Mouse (Mus musculus) bone marrow, adult 2 months (tissue): ENCODE data around the gene Ttll5. TPM values are rescaled to one million over a fixed set of nuclear protein-coding genes. Genes with fewer than 3 reads are reported as not detected.

Experiments
- H3K27ac ChIP-seq: fragments of 200-500 bp; 2 replicates; pipeline ENCODE4 v1.5.1; 2012; ENCODE audit warnings: low read depth, mild to moderate bottlenecking, control low read depth, inconsistent platforms, low read length; ENCODE audit not compliant: control insufficient read depth, poor library complexity, insufficient read depth
- H3K4me1 ChIP-seq: fragments of 200-500 bp; 2 replicates; pipeline ENCODE4 v1.6.1; 2011; ENCODE audit warnings: low read length; ENCODE audit not compliant: control insufficient read depth, insufficient read depth
- H3K4me3 ChIP-seq: fragments of 200-500 bp; replicated peaks from 2 replicates; pipeline ENCODE3; 2011; ENCODE audit warnings: mild to moderate bottlenecking, low read depth, low read length, control low read depth; ENCODE audit not compliant: control insufficient read depth
- CTCF ChIP-seq: fragments of 200-500 bp; IDR thresholded peaks from 2 replicates; pipeline ENCODE4 v1.5.1; 2011; ENCODE audit warnings: low read length, control low read depth; ENCODE audit not compliant: control insufficient read depth, insufficient read depth
- POLR2A ChIP-seq: fragments of 200-500 bp; IDR thresholded peaks from 2 replicates; pipeline ENCODE4 v1.6.1; 2011; ENCODE audit warnings: low read depth, mild to moderate bottlenecking, control low read depth, low read length, borderline replicate concordance; ENCODE audit not compliant: control insufficient read depth
- WGBS: fragments of 180-500 bp; shearing (Covaris S2); methylation state at CpG from one replicate; pipeline ENCODE4 v1.1.7; 2018; 5-methylcytosine and 5-hydroxymethylcytosine counted together
- polyA plus RNA-seq: library from polyadenylated mRNA; stranded (reverse); fragments of >200 nt; gene quantifications from 2 replicates; pipeline ENCODE4 v1.2.4, GENCODE M21; 2011; ENCODE audit warnings: low replicate concordance; ENCODE audit not compliant: missing spikeins, insufficient read depth, insufficient read length

Ttll5 gene
- polyA plus RNA-seq, 1 experiment = 16.8 TPM

DNA sequence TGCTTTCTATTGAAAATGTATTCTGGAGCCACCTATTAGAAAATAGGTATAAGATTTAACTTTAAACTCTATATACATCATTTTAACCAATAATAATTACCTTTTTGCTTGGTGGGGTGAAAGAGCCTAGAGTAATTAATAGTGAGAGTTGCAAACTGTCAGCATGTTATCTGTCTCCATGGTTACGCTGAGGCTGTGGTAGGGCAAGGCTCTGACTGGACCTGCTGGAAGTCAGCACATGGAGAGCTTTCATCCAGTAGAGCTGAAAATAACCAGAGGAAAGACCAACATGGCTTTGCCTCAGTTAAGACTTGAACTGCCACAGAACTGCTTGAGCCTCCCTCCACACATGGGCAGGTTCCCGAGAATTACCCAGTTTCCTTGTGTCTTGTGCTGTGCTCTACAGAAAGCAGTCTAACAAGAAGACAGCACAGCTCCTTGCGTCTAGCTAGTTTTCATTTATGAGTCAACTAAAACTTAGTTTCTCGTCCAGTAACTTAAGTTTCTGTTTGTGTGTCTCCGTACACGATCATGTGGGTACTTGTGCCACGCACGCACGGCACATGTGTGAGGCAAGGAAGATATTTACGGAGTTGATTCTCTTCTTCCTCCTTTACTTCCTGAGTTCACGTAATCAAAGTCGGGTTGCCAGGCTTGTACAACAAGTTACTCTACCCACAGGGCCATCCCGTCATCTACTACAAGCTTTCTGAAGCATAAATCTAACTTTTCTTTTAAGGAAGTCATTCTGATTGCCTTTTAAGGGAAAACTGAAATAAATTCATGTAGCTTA, 88.4 kb downstream of the Ttll5 start:
- WGBS = 17% methylated on average over 13 of the region's 13 CpGs
- no peak overlapping the region for H3K27ac ChIP-seq
- no peak for TF ChIP-seq CTCF
- no peak for TF ChIP-seq POLR2A
- no peaks in the 10 kb centered on the region; the same call in 1 of the 2 replicates for H3K4me1 ChIP-seq
- no peak overlapping the region for H3K4me3 ChIP-seq

- H3K27ac ChIP-seq = no peak overlapping the region
- TF ChIP-seq POLR2A = no peak
- no peak overlapping the region for H3K4me3 ChIP-seq
- WGBS = 76% methylated on average over 4 of the region's 4 CpGs
- no peaks in the 10 kb centered on the region for H3K4me1 ChIP-seq
Observed at GRCm38 (mm10) chr12:85926897-85927296, 102.4 kb downstream of the Ttll5 start.

- Histone ChIP-seq H3K4me1 (no peaks in the 10 kb centered on the region), H3K27ac (no peak overlapping the region), H3K4me3 (no peak overlapping the region)
- WGBS = 20% methylated on average over 10 of the region's 10 CpGs
- TF ChIP-seq POLR2A = no peak
- no peak for TF ChIP-seq CTCF
Observed at GRCm38 (mm10) chr12:85928513-85928912, 104.1 kb downstream of the Ttll5 start.

DNA sequence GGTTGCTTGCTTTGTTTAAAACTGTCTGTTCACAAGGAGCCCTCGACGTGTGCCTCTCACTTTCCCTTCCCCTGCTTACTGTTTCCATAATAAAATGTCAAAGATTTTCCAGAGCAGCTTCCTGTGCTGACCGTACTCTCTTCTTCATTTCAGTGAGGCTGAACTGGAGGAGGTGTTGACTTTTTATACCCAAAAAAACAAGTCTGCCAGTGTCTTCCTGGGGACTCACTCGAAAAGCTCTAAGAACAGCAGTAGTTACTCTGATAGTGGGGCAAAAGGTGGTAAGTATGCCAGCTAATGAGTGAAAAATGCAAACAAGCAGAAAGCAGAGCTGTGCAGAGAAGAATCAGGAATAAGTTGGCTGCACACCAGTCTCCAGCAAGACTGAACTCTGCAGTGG, 105.3 kb downstream of the Ttll5 start:
- H3K4me3 ChIP-seq = no peak overlapping the region
- WGBS = 76% methylated on average over 4 of the region's 4 CpGs
- H3K27ac ChIP-seq = no peak overlapping the region
- no peaks in the 10 kb centered on the region for H3K4me1 ChIP-seq
- TF ChIP-seq POLR2A = no peak
- no peak for TF ChIP-seq CTCF

- TF ChIP-seq CTCF = no peak
- no peak for TF ChIP-seq POLR2A
- Histone ChIP-seq H3K4me3 (no peak overlapping the region), H3K27ac (no peak overlapping the region), H3K4me1 (no peaks in the 10 kb centered on the region)
- 87% methylated on average over 3 of the region's 3 CpGs for WGBS
Observed at GRCm38 (mm10) chr12:85930713-85931112, 106.3 kb downstream of the Ttll5 start.

- Histone ChIP-seq H3K27ac (no peak overlapping the region), H3K4me1 (no peaks in the 10 kb centered on the region), H3K4me3 (no peak overlapping the region)
- TF ChIP-seq CTCF = no peak
- no peak for TF ChIP-seq POLR2A
- WGBS = 91% methylated on average over 10 of the region's 10 CpGs
Observed at GRCm38 (mm10) chr12:85933241-85933640, 108.8 kb downstream of the Ttll5 start.

GRCm38 (mm10) chr12:85937384-85937783, 112.9 kb downstream of the Ttll5 start:
- H3K4me1 ChIP-seq = no peaks in the 10 kb centered on the region
- H3K4me3 ChIP-seq = no peak overlapping the region
- TF ChIP-seq POLR2A (no peak), CTCF (no peak)
- WGBS = 74% methylated on average over 5 of the region's 5 CpGs
- H3K27ac ChIP-seq = no peak overlapping the region

- Histone ChIP-seq H3K4me1 (no peaks in the 10 kb centered on the region), H3K27ac (no peak overlapping the region), H3K4me3 (no peak overlapping the region)
- TF ChIP-seq CTCF (no peak), POLR2A (no peak)
- WGBS = 41% methylated on average over 10 of the region's 10 CpGs
Observed at GRCm38 (mm10) chr12:85943456-85943855, 119.0 kb downstream of the Ttll5 start.

GRCm38 (mm10) chr12:85944419-85944818, 120.0 kb downstream of the Ttll5 start:
- Histone ChIP-seq H3K27ac (no peak overlapping the region), H3K4me1 (no peaks in the 10 kb centered on the region), H3K4me3 (no peak overlapping the region)
- 26% methylated on average over 3 of the region's 3 CpGs for WGBS
- no peak for TF ChIP-seq POLR2A
- TF ChIP-seq CTCF = no peak
